Mouse (Mus musculus) kidney, adult 9 months (tissue): ENCODE data around the gene Dda1.

Experiments used
- DNase-seq: peaks from one replicate; pipeline ENCODE4 v3.0.0; 2022

Dda1 gene

DNA sequence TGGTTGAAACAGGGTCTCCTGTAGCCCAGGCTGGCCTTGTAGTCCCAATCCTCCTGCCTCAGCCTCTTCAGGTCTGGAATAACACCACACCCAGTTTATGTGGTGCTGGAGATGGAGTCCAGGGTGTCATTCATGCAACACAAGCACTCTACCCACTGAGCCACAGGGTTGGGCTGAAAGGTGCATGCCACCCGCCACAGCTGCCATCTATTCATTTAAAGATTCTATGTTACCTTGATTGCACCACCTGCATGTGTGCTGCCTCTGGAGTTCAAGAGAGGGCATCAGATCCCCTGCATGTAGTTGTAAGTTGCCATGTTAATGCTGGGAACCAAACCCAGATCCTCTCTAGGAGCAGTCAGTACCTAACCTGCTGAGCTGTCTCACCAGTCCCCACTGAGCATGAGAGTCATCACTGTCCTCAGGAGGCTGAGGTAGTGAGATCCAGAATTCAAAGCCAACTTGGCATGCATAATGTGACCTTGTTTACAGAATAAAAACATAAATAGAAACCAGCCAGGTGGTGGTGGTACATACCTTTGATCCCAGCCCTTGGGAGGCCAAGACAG, 28.2 kb downstream of the Dda1 start:
- no peak for DNase-seq

DNA sequence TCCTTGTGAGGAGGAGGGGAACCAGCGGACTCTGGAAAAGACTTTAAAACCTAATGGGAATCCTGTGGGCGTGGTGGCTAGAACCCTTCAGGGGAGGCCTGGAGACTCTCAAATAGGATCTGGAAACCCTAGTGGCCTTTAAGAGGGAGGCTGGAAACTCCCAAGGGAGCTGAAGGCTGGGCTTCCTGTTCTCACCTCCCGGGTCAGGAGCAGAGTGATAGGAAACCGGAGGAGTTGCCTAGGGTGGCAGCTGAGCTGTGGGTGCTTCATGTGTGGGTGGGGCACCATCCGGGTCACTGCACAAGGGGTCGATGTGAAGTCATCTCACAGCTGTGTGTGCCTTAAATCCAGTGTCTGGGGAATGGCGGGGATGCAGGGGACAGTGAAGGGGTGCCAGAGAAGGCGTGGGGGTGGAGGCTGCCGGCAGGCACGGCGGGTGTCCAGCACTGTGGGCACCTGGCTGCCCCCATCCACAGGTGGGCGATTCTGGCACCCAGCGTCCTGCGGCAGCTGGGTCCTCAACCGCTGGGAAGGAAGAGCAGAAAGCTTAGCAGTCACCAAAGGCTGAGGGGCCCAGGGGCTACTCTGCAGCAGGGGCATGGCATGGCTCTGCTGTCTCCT, 29.0 kb downstream of the Dda1 start:
- DNase-seq, result peak; percentile 72

DNA sequence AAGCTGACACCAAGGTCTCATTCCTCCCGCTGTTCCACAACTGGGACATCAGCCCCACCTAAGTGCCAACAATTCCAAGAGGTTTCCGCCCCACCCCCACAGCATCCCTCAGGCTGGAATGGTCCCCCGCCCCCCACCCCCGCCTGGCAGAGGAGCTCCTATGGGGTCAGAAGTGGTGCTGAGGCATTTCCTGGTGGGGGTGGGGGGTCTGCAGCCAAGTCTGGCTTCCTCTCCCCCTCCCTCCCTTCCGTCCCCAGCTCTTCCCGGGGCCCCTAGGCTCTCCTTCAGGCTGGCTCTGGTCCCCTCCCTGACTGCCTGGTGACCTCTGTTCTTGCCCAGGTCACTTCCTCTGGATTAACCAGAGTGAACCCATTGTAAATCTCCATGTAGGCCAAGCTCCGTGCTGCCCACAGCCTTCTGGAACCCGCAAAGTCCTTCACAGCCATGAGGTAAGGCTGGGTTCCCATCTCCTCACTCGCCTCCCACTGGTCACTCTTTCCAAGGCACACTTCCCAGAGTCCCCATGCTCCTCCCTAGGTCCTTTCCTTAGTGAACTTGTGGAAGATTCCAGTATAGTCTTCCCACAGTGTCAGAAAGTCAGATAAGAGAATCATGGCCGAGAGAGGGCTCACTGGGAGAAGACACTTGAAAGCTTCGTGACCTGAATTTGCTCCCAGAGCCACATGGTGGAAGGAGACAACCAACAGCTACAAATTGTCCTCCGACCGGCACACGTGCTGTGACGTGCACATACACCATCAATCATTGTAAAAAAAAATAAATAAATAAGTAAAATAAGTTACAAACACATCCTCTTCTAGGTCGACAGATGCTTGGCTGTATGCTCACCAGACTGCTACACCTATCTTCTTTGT, 30.1 kb downstream of the Dda1 start:
- DNase-seq, result peak; percentile 57

DNA sequence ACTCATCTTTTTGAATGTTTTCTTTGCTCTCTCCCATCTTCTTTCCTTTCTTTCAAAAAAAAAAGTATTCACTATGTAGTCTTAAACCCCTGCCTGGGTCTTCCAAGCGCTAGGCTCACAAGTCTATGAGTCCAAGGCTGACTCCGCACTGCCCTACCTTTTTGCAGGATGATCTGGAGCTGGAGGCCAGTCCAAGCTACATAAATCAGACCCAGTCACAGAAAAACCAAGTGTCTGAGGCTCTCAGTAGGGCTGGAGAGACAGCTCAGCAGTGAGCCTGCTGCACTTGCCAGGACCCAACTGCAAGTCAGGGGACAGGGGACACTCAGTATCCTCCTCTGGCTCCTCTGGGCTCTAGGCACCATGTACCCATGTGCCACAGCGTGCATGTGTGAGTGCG, 35.4 kb downstream of the Dda1 start:
- DNase-seq, result no peak

- no peak for DNase-seq
Measured at GRCm38 (mm10) chr8:71505326-71505725, 36.3 kb downstream of the Dda1 start.

GRCm38 (mm10) chr8:71505979-71506378, 37.0 kb downstream of the Dda1 start:
- no peak for DNase-seq

GRCm38 (mm10) chr8:71507589-71508104, 38.6 kb downstream of the Dda1 start:
- peak; percentile 61 for DNase-seq

DNA sequence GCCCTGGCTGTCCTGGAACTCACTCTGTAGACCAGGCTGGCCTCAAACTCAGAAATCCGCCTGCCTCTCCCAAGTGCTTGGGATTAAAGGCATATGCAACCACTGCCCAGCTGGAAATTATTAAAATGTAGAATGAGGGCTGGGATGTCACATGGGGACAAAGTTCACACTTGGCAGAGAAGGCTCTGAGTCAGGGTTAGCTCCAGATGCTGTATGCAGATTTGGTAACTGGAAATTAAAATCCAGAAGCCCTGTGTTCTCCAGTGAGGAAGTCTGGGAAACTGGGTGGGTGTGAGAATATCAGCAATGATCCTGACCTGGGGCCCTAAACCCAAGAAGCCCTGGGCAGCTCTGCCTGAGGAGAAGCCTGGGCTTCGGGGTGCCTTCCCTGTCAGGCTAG, 40.3 kb downstream of the Dda1 start:
- no peak for DNase-seq

DNA sequence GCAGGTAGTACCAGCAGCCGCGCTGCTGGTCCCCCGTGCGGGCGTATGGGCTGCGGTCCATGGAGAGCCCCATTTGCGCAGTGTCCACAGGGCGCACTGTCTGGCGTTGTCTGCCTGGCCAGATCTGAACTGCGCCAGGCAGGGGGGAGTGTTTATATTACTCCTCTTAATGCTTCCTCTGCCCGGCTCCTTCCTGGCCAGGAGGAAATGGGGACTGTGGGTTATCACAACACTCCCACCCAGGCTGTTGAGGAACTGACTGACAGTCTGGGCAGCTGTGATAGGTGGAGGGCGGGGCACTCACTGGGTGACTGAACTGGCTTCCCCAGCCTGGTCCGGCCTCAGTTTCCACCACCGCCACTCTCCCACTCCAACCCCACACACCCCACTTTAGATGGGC, 42.6 kb downstream of the Dda1 start, which contains the start of gene Plvap:
Gene Plvap, minus strand, starts transcription at position 109 of the 400 bp plus-strand sequence.
- peak; percentile 60 for DNase-seq

GRCm38 (mm10) chr8:71513018-71513754, 44.2 kb downstream of the Dda1 start:
- DNase-seq, result no peak

GRCm38 (mm10) chr8:71515043-71515442, 46.0 kb downstream of the Dda1 start:
- DNase-seq, result no peak

DNA sequence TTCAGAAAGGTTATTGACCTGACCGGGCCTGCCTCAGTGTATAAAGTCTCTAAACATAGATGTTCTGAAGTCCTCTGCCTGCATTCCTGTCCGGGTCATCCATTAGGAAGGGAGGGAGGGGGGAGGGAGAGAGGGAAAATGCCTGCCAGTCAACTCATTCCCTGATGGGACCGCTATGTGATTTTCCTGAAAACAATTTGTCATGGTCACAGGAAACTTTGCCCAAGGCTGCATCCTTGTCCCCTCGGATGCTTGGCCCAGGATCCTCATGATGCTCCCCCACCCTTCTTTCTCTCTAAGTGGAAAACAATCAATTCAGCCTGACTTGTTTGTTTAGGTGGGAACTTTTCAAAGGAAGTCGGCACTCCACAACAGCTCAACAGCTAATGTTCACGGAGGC, 47.8 kb downstream of the Dda1 start:
- DNase-seq, result peak; percentile 69

DNA sequence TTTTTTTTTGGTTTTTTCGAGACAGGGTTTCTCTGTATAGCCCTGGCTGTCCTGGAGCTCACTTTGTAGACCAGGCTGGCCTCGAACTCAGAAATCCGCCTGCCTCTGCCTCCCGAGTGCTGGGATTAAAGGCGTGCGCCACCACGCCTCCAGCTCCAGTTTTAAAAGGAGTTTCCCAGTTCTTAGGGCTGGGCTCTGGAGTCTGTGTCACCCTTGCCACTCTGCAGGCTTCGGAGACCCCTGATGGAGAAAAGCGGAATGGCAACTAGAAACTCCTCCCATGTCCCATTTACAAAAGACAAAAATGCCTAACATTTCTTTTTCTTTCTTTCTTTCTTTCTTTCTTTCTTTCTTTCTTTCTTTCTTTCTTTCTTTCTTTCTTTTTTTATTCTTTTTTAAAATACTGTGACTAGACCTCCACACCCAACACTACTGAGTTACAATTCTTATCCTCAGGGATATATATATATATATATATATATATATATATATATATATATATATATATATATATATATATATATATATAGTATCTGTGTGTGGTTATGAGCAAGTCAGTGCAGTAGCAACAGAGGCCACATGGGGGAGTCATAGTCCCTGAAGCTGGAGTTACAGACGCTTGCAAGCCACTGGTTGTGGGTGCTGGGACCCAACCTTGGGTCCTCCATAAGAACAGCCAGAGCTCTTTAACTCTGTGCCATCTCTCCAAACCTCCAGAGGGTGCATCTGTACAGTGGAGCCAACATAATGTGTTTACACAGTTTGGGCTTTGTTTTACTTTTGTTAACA, 50.2 kb downstream of the Dda1 start:
- DNase-seq, result peak; percentile 76

- DNase-seq, result peak; percentile 95
Measured at GRCm38 (mm10) chr8:71521634-71522033, 52.6 kb downstream of the Dda1 start.

DNA sequence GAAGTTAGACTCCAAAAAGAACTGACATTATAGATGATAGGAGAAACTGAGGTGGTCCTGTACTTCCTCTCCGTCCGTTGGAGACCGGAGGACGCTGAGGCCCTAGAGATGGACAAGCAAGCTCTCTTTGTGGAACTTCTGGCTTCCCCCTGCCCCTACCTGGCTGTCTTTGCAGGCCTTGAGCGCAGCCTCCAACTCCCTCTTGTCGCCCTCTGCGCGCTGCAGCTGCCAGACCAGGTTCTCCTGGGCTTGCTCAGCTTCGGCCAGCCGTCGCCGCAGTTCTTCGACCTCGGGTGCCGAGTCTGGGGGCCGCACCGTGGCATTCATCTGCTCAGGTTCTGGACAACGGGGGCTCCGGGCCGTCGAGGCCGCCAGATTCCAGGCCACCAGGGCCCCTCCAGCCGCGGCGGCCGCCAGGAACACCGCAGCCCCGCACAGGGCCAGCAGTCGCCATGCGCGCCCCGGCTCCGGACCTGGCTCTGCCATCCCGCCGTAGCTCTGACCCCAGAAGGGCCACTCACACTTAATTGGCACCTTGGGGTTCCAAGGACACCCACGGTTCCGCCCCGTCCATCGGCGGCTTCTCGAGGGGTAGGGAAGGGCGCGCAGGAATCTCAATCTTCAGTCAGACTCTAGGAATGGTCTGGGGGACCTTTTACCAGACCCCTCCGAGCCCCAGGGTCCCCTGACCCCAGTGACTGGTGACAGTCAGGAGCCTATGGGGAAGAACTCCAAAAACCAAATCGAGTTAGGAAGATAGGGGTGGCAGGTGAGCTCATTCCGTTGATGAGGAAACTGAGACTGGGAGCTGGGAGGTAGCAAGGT, 56.4 kb downstream of the Dda1 start, which contains the start of gene Ccdc194:
Gene Ccdc194, minus strand, starts transcription at position 486 of the 825 bp plus-strand sequence.
- DNase-seq, result no peak
